Mouse (Mus musculus): Measurements from ENCODE around the gene Gadd45a.

GRCm38 (mm10) chr6:67034331-67035130 lies 2.7 kb downstream of the Gadd45a start:
- TF ChIP-seq POLR2A (IDR thresholded peaks at IDR 0.05; ENCODE audit: low read depth, low read length) (no peak), CTCF (conservative IDR thresholded peaks at IDR 0.05; ENCODE audit: insufficient read depth, insufficient read length, low read depth, low read length) (no peak)

Measured in kidney, adult 2 months (tissue).